7 mouse cellular contexts compared by ENCODE assay signal in the genomic region with DNA sequence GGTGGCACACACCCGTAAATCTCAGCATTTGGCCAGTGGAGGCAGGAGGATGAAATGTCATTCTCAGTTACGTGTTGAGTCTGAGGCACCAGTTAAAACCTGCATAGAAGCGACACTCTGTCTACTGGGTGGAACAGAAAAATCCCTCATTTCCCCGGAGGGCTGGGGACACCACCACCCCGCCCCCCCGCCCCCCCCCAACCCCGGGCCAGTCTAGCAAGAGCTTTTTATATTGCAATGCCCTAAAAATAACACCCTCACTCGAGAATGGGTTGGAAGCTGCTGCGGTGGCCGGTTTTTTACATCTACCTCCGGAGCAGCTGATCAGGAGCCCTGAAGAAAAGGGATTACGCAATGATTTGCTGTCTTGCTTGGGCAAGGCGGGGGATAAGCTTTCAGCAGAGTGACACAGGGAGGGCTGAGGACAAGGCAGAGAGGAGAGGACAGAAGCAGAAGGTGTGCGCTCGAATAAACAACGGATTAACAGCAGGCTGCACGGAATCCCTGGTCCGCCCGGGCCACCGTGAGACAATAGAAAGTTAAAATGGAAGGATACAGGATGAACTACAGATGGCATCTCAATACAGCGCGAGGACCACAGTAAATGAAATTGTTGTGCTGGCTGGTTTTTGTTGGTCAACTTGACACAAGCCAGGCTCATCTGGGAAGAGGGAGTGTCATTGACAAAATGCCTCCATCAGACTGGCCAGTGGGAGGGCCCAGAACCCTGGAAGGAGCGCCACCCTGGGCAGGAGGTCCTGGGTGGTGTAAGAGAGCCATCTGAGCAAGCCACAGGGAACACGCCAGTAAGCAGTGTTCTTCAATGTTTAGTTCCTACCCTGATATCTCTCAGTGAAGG. TPM values are rescaled to one million over a fixed set of nuclear protein-coding genes. Genes with fewer than 3 reads are reported as not detected.
DNase-seq lines count a peak whose midpoint lies in the region; ATAC-seq and TF ChIP-seq lines count a peak whose summit lies in the region.

No protein-coding gene starts in this region.

- intact Hi-C loops in heart, postnatal 10 days (cut with DNase I) = no loop called here

- no peaks in the 10 kb centered on the region for H3K79me2 ChIP-seq in C2C12 (ENCODE audit: control insufficient read depth, insufficient read depth)

- H3K4me3 ChIP-seq in C2C12 (ENCODE audit: insufficient read depth, poor library complexity, severe bottlenecking) = no peak overlapping the region
- peak overlapping the region; percentile 54 for H3K4me3 ChIP-seq in embryonic facial prominence, embryonic 10.5 days
- peak overlapping the region; percentile 7; the same call in 1 of the 2 replicates for H3K4me3 ChIP-seq in liver, embryonic 16.5 days (ENCODE audit: low read depth, low read length)

- peak overlapping the region; percentile 44; the same call in 1 of the 2 replicates for H3K27ac ChIP-seq in embryonic facial prominence, embryonic 10.5 days (replicated peaks)
- no peak overlapping the region for H3K27ac ChIP-seq in liver, embryonic 16.5 days (ENCODE audit: low read length)

- peak overlapping the region; percentile 43 for H3K4me2 ChIP-seq in liver, embryonic 16.5 days (ENCODE audit: low read depth, low read length)

- 6% methylated on average over 24 of the region's 24 CpGs for WGBS in embryonic facial prominence, embryonic 10.5 days
- WGBS in liver, embryonic 16.5 days (ENCODE audit: insufficient replicate concordance) = 5% methylated on average over 24 of the region's 24 CpGs

- peak; percentile 68 for DNase-seq in 416B (ENCODE audit: low read depth)
- DNase-seq in embryonic facial prominence, embryonic 10.5 days (ENCODE audit: low spot score) = peak; percentile 27
- DNase-seq in heart, postnatal 10 days = peak; percentile 32 to 45
- DNase-seq in retina, embryonic 14.5 days (ENCODE audit: low spot score) = peak; percentile 60
- no peak for DNase-seq in ovary, postnatal 10 days (ENCODE audit: low spot score)

- no peak for ATAC-seq in liver, embryonic 16.5 days (ENCODE audit: low read depth)

- peaks cover 3% of the 10 kb centered on the region; the same call in 1 of the 2 replicates for H3K9me3 ChIP-seq in embryonic facial prominence, embryonic 10.5 days
- H3K9me3 ChIP-seq in liver, embryonic 16.5 days (replicated peaks; ENCODE audit: control insufficient read depth, low read length) = no peaks in the 10 kb centered on the region

- peaks cover 14% of the 10 kb centered on the region for H3K4me1 ChIP-seq in embryonic facial prominence, embryonic 10.5 days
- H3K4me1 ChIP-seq in liver, embryonic 16.5 days (ENCODE audit: control insufficient read depth, low read depth, low read length) = no peaks in the 10 kb centered on the region; the same call in 1 of the 2 replicates

- H3K79me3 ChIP-seq in C2C12 (ENCODE audit: low read depth) = no peaks in the 10 kb centered on the region

- no peak overlapping the region for H3K9ac ChIP-seq in liver, embryonic 16.5 days (ENCODE audit: low read depth, low read length)

- TF ChIP-seq CTCF in C2C12 (IDR thresholded peaks at IDR 0.05; ENCODE audit: control insufficient read depth, insufficient read depth, insufficient read length) = no peak

- no peaks in the 10 kb centered on the region for H3K27me3 ChIP-seq in C2C12 (ENCODE audit: control insufficient read depth, insufficient read depth, insufficient read length)
- H3K27me3 ChIP-seq in embryonic facial prominence, embryonic 10.5 days (replicated peaks; ENCODE audit: low read depth, poor library complexity, severe bottlenecking) = peaks cover 5% of the 10 kb centered on the region; the same call in 1 of the 2 replicates
- no peaks in the 10 kb centered on the region; the same call in 1 of the 2 replicates for H3K27me3 ChIP-seq in liver, embryonic 16.5 days (ENCODE audit: control insufficient read depth, insufficient read depth, low read depth, low read length)

- no peaks in the 10 kb centered on the region for H3K36me3 ChIP-seq in C2C12 (ENCODE audit: control insufficient read depth, insufficient read depth)
- H3K36me3 ChIP-seq in embryonic facial prominence, embryonic 10.5 days (replicated peaks) = no peaks in the 10 kb centered on the region
- H3K36me3 ChIP-seq in liver, embryonic 16.5 days (ENCODE audit: control insufficient read depth, insufficient read depth) = no peaks in the 10 kb centered on the region

- no peak overlapping the region for H3ac ChIP-seq in C2C12 (ENCODE audit: control insufficient read depth, insufficient read length, low read depth)

TF ChIP-seq in C2C12, 6 proteins besides CTCF, POLR2A, EP300 and RAD21:
- TF ChIP-seq CEBPB (IDR thresholded peaks at IDR 0.05; ENCODE audit: low read depth) (peak; percentile 81), MYOG (IDR thresholded peaks at IDR 0.05; ENCODE audit: control insufficient read depth, extremely low read depth, insufficient read length) (no peak)

RNA-seq across cellular contexts. Expression of gene Dync1li1, which starts 15.7 kb away (rescaled TPM):
- 41.1 TPM for polyA plus RNA-seq in C2C12 (2012; fragmentation: generic; extraction: Trizol)
- 84.4 and 89.6 TPM in 2 replicates for polyA plus RNA-seq in embryonic facial prominence, embryonic 10.5 days (2016; fragmentation: Nextera tagmentation; extraction: Ambion mirVana)
- total RNA-seq in heart, postnatal 10 days (2021) = 10 to 100 TPM; 84.8 to 91.7 TPM
- 18.4 and 19.3 TPM in 2 replicates for polyA plus RNA-seq in liver, embryonic 16.5 days (2015; fragmentation: Nextera tagmentation; extraction: Ambion mirVana)

RNA-seq across cellular contexts. Expression of gene Cnot10, which starts 32.9 kb away (rescaled TPM):
- polyA plus RNA-seq in C2C12 (2012; fragmentation: generic; extraction: Trizol) = 32.7 TPM
- 73.2 and 74.3 TPM in 2 replicates for polyA plus RNA-seq in embryonic facial prominence, embryonic 10.5 days (2016; fragmentation: Nextera tagmentation; extraction: Ambion mirVana)
- total RNA-seq in heart, postnatal 10 days (2021) = 10 to 100 TPM; 27.4 to 28.2 TPM
- polyA plus RNA-seq in liver, embryonic 16.5 days (2015; fragmentation: Nextera tagmentation; extraction: Ambion mirVana) = 23.0 and 24.4 TPM in 2 replicates

RNA-seq across cellular contexts. Expression of gene Cmtm6, which starts 58.0 kb away (rescaled TPM):
- polyA plus RNA-seq in C2C12 (2012; fragmentation: generic; extraction: Trizol) = 13.2 TPM
- 29.5 and 32.8 TPM in 2 replicates for polyA plus RNA-seq in embryonic facial prominence, embryonic 10.5 days (2016; fragmentation: Nextera tagmentation; extraction: Ambion mirVana)
- 10 to 100 TPM; 34.5 to 37.8 TPM for total RNA-seq in heart, postnatal 10 days (2021)
- 28.9 and 32.2 TPM in 2 replicates for polyA plus RNA-seq in liver, embryonic 16.5 days (2015; fragmentation: Nextera tagmentation; extraction: Ambion mirVana)
